Mouse (Mus musculus) lung, adult 2 months (tissue): ENCODE data around the gene Cwc25.

Source experiments
- CTCF ChIP-seq: fragments of 200-500 bp; IDR thresholded peaks from 2 replicates; pipeline ENCODE4 v1.5.1; 2011; ENCODE audit warnings: mild to moderate bottlenecking, low read length, control low read depth; ENCODE audit not compliant: insufficient read depth
- POLR2A ChIP-seq: fragments of 200-500 bp; IDR thresholded peaks from 2 replicates; pipeline ENCODE4 v1.6.1; 2011; ENCODE audit warnings: low read depth, mild to moderate bottlenecking, control low read depth, low read length, borderline replicate concordance; ENCODE audit errors: extremely low read depth

DNA sequence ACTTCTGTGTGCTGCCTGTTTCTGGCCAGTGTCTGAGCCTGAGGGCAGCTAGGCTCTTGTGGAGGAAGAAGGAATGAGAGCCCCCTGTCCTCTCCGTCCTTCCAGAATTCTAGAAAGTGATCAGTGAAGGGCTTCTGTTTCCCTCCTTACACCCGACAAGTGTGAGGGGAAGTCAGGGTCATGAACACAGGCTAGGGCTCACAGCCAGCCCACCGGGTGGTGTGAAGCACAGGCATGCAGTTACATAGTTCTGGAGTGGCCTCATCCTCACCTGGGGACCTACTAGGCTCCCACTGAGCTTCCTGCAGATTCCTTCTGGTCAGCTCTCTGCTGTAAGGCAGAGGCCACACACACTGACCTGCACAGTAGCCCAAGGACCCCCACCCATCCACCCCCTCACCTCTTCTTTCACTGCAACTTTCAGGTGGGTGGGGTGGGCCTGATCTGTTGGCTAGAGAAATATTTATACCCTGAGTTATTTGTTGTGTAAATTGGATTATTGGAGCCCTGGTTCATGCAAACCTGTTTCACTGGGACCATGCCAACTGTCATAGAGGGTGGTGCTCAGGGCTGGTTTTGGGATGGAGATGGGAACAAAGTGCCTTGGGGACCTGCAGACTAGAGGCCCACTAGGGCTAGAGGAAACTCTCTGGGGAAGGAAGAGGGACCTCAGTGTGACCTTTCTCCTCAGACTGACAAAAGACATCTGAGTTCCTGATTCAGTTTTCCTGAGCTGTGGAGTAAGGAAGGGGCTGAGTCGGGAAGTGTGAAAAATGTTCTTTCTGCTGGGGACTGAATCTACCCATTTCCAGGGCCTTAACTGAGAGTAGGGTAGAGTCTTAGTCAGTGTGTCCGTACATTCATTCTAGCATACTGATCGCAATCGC, 43.1 kb upstream of the Cwc25 start:
- TF ChIP-seq CTCF = no peak
- TF ChIP-seq POLR2A = no peak
